Mouse (Mus musculus) lung, adult 2 months (tissue): ENCODE data around the gene Fbxl7.

Source experiments
- CTCF ChIP-seq: fragments of 200-500 bp; IDR thresholded peaks from 2 replicates; pipeline ENCODE4 v1.5.1; 2011; ENCODE audit warnings: mild to moderate bottlenecking, low read length, control low read depth; ENCODE audit not compliant: insufficient read depth
- POLR2A ChIP-seq: fragments of 200-500 bp; IDR thresholded peaks from 2 replicates; pipeline ENCODE4 v1.6.1; 2011; ENCODE audit warnings: low read depth, mild to moderate bottlenecking, control low read depth, low read length, borderline replicate concordance; ENCODE audit errors: extremely low read depth

- no peak for TF ChIP-seq POLR2A
- TF ChIP-seq CTCF: no peak
These were observed 206.8 kb downstream of the Fbxl7 start for GRCm38 (mm10) chr15:26688472-26689104.
